Mouse (Mus musculus) midbrain, embryonic 13.5 days (tissue): ENCODE data around the gene Rps21. TPM values are rescaled to one million over a fixed set of nuclear protein-coding genes. Genes with fewer than 3 reads are reported as not detected.

Experiments
- ATAC-seq: fragments of 200-750 bp; cut with Nextera tagmentation; 2 replicates; pipeline ENCODE4 v1.8.0; 2017; ENCODE audit warnings: mild to moderate bottlenecking, moderate TSS enrichment, moderate library complexity
- H3K27ac ChIP-seq: fragments of 300-500 bp; sonication (generic); 2 replicates; pipeline ENCODE4 v1.5.1; 2015; ENCODE audit warnings: inconsistent platforms, mild to moderate bottlenecking, moderate library complexity
- H3K27me3 ChIP-seq: fragments of 300-500 bp; sonication (generic); 2 replicates; pipeline ENCODE4 v1.6.1; 2015; ENCODE audit warnings: mild to moderate bottlenecking, inconsistent platforms
- H3K36me3 ChIP-seq: fragments of 300-500 bp; sonication (generic); 2 replicates; pipeline ENCODE4 v1.6.1; 2015; ENCODE audit warnings: mild to moderate bottlenecking, inconsistent platforms
- H3K4me1 ChIP-seq: fragments of 300-500 bp; sonication (generic); replicated peaks from 2 replicates; pipeline ENCODE4 v1.6.1; 2015; ENCODE audit warnings: inconsistent platforms
- H3K4me2 ChIP-seq: fragments of 300-500 bp; sonication (generic); replicated peaks from 2 replicates; pipeline ENCODE4 v1.6.1; 2015; ENCODE audit warnings: moderate library complexity, mild to moderate bottlenecking, inconsistent platforms
- H3K4me3 ChIP-seq: fragments of 300-500 bp; sonication (generic); replicated peaks from 2 replicates; pipeline ENCODE4 v1.5.1; 2015; ENCODE audit warnings: mild to moderate bottlenecking, inconsistent platforms
- H3K9ac ChIP-seq: fragments of 300-500 bp; sonication (generic); replicated peaks from 2 replicates; pipeline ENCODE4 v1.6.1; 2015; ENCODE audit warnings: mild to moderate bottlenecking, inconsistent platforms
- H3K9me3 ChIP-seq: fragments of 300-500 bp; sonication (generic); 2 replicates; pipeline ENCODE4 v1.6.1; 2016; ENCODE audit warnings: mild to moderate bottlenecking, inconsistent platforms
- WGBS: fragments of 180-500 bp; shearing (Covaris S2); methylation state at CpG from one replicate; pipeline ENCODE4 v1.1.7; 2015; 5-methylcytosine and 5-hydroxymethylcytosine counted together
- polyA plus RNA-seq: library from polyadenylated mRNA; unstranded; fragments of >200 nt; fragmentation: Nextera tagmentation; extraction: Ambion mirVana; gene quantifications from 2 replicates; pipeline ENCODE4 v1.2.1, GENCODE M21; 2015

The Rps21 gene
- polyA plus RNA-seq, 1 experiment from 2014 or later, result 448 TPM

DNA sequence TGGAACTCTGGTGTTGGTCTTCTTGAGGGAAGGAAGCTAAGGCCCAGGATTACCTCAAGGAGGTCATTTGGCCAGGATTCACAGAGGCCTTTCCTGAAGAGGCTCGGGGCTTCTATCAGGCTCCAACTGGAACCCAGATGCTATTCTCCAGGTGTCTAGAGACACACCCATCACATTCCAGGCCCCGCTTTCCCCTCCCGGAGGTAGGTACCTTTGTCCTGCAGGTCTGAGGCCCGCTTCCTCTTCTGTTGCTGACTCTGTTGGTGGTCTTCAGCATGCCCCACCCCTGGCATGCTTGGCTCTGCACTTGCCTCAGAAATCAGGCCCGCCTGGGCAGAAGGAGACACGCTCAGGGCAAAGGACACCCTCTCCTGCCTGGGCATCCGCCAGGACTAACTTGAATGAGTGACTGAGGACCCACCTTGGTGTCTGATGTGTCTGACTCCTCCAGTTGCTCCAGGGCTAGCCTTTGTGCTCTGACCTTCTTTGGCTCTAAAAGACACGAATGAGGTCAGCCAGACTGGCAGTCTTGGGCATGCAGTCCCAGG, 20.7 kb downstream of the Rps21 start:
- WGBS, result 74% methylated on average over 8 of the region's 8 CpGs
- H3K9me3 ChIP-seq, result no peaks in the 10 kb centered on the region
- no peaks in the 10 kb centered on the region for H3K36me3 ChIP-seq
- H3K9ac ChIP-seq, result no peak overlapping the region
- H3K4me1 ChIP-seq, result peaks cover 8% of the 10 kb centered on the region
- H3K4me2 ChIP-seq, result no peak overlapping the region
- peaks cover 16% of the 10 kb centered on the region for H3K27me3 ChIP-seq
- no peak overlapping the region for H3K4me3 ChIP-seq
- ATAC-seq, result no peak
- H3K27ac ChIP-seq, result no peak overlapping the region

DNA sequence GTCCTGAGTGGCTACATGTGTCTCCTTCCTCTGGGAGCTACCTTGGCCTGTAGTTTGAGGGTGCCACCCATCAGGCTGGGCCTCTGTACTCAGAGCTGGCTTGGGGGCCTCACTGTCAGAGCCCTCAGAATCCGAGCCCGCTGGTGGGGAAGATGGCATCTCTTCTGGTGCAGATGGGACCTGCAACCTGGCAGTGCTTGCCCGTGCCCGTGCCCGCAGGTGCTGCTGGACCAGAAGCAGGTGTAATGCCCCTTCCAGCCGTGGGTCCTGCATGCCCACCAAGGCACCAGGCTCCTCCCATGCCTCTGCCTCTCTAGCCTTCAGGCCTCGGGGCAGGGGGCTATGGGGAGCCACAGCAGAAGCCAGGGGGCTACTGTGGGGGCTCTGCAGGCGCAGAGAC, 22.1 kb downstream of the Rps21 start:
- Histone ChIP-seq H3K27ac (no peak overlapping the region), H3K4me3 (no peak overlapping the region), H3K9ac (no peak overlapping the region), H3K4me2 (no peak overlapping the region), H3K4me1 (0 out of 2 replicates have a peak, but pooled peaks cover 4% of the 10 kb centered on the region), H3K27me3 (peaks cover 13% of the 10 kb centered on the region), H3K9me3 (no peaks in the 10 kb centered on the region), H3K36me3 (no peaks in the 10 kb centered on the region)
- WGBS, result 81% methylated on average over 8 of the region's 8 CpGs
- ATAC-seq, result no peak

DNA sequence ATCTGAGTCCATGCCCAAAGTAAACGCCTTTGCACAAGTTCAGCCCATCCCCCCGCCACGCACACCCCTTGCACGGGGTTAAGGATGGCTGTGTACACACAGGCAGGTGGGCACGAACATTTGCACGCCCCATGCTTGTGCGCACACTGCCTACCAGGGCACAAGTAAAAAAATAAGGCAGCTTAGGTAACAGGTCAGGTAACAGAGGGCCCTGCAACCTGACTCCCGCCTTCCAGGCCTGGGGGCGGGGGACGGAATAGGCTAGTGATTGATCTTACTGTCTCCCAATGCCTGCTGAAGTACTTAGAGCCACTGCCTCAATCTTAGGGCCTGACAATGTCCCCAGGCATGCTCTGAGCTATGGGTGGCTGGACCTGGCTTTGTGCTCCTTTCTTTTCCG, 31.8 kb downstream of the Rps21 start:
- H3K9me3 ChIP-seq, result no peaks in the 10 kb centered on the region
- H3K27me3 ChIP-seq, result 0 out of 2 replicates have a peak, but pooled peaks cover 6% of the 10 kb centered on the region
- H3K4me2 ChIP-seq, result no peak overlapping the region
- H3K36me3 ChIP-seq, result no peaks in the 10 kb centered on the region
- no peak overlapping the region for H3K27ac ChIP-seq
- H3K4me3 ChIP-seq, result no peak overlapping the region
- no peak for ATAC-seq
- 61% methylated on average over 11 of the region's 11 CpGs for WGBS
- no peak overlapping the region for H3K9ac ChIP-seq
- no peaks in the 10 kb centered on the region for H3K4me1 ChIP-seq

DNA sequence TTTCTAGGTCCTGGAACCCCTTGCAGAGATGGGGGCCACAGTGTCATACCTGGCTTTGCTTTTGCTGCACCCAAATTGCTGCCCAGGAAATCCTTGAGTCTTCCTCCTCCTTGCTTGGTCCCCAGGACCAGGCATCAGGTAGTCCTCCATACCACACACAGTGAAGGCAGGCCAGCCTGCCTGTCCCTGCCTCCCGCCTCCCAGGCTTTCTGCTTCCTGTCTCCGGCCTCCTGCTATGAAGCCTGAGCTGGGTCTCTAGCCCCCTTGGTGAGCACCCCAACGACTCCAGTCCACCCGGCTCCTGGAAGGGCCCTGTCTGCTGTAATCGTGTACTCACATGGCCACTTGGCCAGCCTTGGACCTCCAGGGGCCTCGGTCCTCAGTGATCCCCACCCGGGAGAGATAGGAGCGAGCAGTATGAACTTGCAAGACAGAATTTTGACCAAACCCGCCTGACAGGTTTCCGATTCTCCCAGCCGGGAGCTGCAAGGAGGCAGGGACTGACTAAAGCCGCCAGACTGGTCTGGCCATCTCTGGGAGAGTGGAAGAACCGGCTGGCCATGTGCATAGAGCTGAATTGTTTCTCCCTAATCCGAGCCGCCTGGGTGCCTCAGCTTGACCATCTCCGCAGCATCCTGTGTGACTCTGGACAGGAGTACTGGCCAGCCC, 32.4 kb downstream of the Rps21 start, which contains the start of gene Rbbp8nl:
TSS of gene Rbbp8nl (minus strand) at position 440 of the 669 bp plus-strand sequence.
- Histone ChIP-seq H3K4me2 (no peak within 1 kb of the TSS), H3K27me3 (0 out of 2 replicates have a peak, but pooled peaks cover 6% of the 10 kb centered on the region), H3K9me3 (no peaks in the 10 kb centered on the region), H3K27ac (no peak within 1 kb of the TSS), H3K9ac (no peak within 1 kb of the TSS), H3K36me3 (no peaks in the 10 kb centered on the region), H3K4me1 (no peaks in the 10 kb centered on the region), H3K4me3 (no peak within 1 kb of the TSS)
- WGBS, result 39% methylated on average over 16 of the region's 16 CpGs
- no peak for ATAC-seq

DNA sequence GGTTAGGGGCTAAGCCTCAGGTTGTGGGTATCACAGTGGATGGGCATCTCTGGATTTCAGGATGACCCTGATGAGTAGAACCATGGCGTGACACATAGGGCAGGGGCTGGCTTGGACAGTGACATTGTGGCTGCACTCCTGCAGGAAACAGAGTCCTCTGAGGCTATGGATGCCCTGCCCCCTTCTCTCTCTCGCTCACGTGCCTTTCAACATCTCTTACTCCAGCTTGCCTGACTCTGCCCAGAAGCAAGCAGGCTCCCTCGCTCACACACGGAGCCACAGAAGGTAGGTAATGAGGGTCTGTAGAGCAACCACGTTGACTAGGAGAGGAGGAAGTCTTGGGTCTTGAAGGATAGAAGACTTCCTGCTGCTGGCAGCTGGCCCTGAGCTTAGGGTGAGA, 33.3 kb downstream of the Rps21 start:
- Histone ChIP-seq H3K27me3 (0 out of 2 replicates have a peak, but pooled peaks cover 6% of the 10 kb centered on the region), H3K27ac (no peak overlapping the region), H3K9ac (no peak overlapping the region), H3K4me1 (no peaks in the 10 kb centered on the region), H3K36me3 (no peaks in the 10 kb centered on the region), H3K9me3 (no peaks in the 10 kb centered on the region), H3K4me2 (no peak overlapping the region), H3K4me3 (no peak overlapping the region)
- WGBS, result 70% methylated on average over 6 of the region's 6 CpGs
- no peak for ATAC-seq

- no peak overlapping the region for H3K27ac ChIP-seq
- no peaks in the 10 kb centered on the region for H3K9me3 ChIP-seq
- 0 out of 2 replicates have a peak, but pooled peaks cover 6% of the 10 kb centered on the region for H3K27me3 ChIP-seq
- 80% methylated on average over 5 of the region's 5 CpGs for WGBS
- no peak overlapping the region for H3K9ac ChIP-seq
- H3K4me2 ChIP-seq, result no peak overlapping the region
- no peaks in the 10 kb centered on the region for H3K36me3 ChIP-seq
- no peak overlapping the region for H3K4me3 ChIP-seq
- ATAC-seq, result no peak
- no peaks in the 10 kb centered on the region for H3K4me1 ChIP-seq
These were observed 34.4 kb downstream of the Rps21 start for GRCm38 (mm10) chr2:180291566-180291965.

- Histone ChIP-seq H3K27ac (no peak overlapping the region), H3K4me3 (no peak overlapping the region), H3K9me3 (no peaks in the 10 kb centered on the region), H3K36me3 (no peaks in the 10 kb centered on the region), H3K4me2 (no peak overlapping the region), H3K27me3 (0 out of 2 replicates have a peak, but pooled peaks cover 6% of the 10 kb centered on the region), H3K9ac (no peak overlapping the region), H3K4me1 (no peaks in the 10 kb centered on the region)
- ATAC-seq, result no peak
- WGBS, result 80% methylated on average over 4 of the region's 4 CpGs
These were observed 34.8 kb downstream of the Rps21 start for GRCm38 (mm10) chr2:180292026-180292425.

DNA sequence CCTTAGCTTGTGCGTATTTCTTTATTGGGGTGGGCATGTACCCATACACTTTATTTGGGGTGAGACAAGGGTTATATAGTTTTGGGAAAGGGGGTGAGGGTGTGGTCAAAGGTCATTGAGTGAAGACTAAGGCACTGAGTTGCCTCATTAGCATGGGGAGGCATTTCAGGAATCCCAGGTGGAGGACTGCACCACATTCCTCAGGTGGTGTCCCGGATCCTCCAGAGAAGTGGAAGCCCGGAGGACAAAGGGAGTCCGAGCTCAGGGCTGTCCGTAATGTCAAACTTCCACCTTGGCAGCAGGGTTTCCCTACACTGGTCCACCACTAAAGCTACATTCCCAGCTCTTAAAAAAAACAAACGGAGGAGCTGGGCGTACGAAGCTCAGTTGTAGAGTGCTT, 35.7 kb downstream of the Rps21 start:
- no peak overlapping the region for H3K9ac ChIP-seq
- no peaks in the 10 kb centered on the region for H3K9me3 ChIP-seq
- no peaks in the 10 kb centered on the region for H3K4me1 ChIP-seq
- no peaks in the 10 kb centered on the region for H3K36me3 ChIP-seq
- 0 out of 2 replicates have a peak, but pooled peaks cover 6% of the 10 kb centered on the region for H3K27me3 ChIP-seq
- H3K27ac ChIP-seq, result no peak overlapping the region
- WGBS, result 82% methylated on average over 8 of the region's 8 CpGs
- no peak overlapping the region for H3K4me3 ChIP-seq
- no peak overlapping the region for H3K4me2 ChIP-seq
- ATAC-seq, result no peak

- Histone ChIP-seq H3K27me3 (no peaks in the 10 kb centered on the region), H3K4me2 (no peak overlapping the region), H3K9ac (no peak overlapping the region), H3K4me1 (no peaks in the 10 kb centered on the region), H3K36me3 (no peaks in the 10 kb centered on the region), H3K4me3 (no peak overlapping the region), H3K27ac (no peak overlapping the region), H3K9me3 (no peaks in the 10 kb centered on the region)
- 72% methylated on average over 2 of the region's 2 CpGs for WGBS
- no peak for ATAC-seq
These were observed 43.1 kb downstream of the Rps21 start for GRCm38 (mm10) chr2:180300252-180300651.

GRCm38 (mm10) chr2:180300771-180301170, 43.6 kb downstream of the Rps21 start:
- H3K9me3 ChIP-seq, result no peaks in the 10 kb centered on the region
- no peak overlapping the region for H3K9ac ChIP-seq
- H3K36me3 ChIP-seq, result no peaks in the 10 kb centered on the region
- ATAC-seq, result no peak
- no peaks in the 10 kb centered on the region for H3K4me1 ChIP-seq
- H3K4me3 ChIP-seq, result no peak overlapping the region
- WGBS, result 58% methylated on average over 5 of the region's 5 CpGs
- no peak overlapping the region for H3K4me2 ChIP-seq
- no peak overlapping the region for H3K27ac ChIP-seq
- no peaks in the 10 kb centered on the region for H3K27me3 ChIP-seq

DNA sequence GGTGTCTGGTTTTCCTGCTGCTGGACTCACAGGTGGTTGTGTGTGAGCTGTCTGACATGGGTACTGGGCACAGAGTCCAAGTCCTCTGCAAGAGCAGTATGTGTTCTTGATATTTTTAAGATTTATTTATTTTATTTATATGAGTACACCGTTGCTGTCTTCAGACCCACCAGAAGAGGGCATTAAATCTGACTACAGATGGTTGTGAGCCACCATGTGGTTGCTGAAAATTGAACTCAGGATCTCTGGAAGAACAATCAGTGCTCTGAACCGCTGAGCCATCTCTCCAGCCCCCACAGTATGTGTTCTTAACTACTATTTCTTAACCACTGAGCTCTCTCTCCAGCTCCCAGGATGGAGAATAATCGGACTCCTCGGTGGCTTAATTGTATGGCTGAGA, 45.0 kb downstream of the Rps21 start:
- ATAC-seq, result no peak
- no peaks in the 10 kb centered on the region for H3K36me3 ChIP-seq
- no peak overlapping the region for H3K27ac ChIP-seq
- H3K9ac ChIP-seq, result no peak overlapping the region
- H3K4me3 ChIP-seq, result no peak overlapping the region
- no peaks in the 10 kb centered on the region for H3K4me1 ChIP-seq
- H3K9me3 ChIP-seq, result no peaks in the 10 kb centered on the region
- 72% methylated on average over 4 of the region's 4 CpGs for WGBS
- no peak overlapping the region for H3K4me2 ChIP-seq
- no peaks in the 10 kb centered on the region for H3K27me3 ChIP-seq

DNA sequence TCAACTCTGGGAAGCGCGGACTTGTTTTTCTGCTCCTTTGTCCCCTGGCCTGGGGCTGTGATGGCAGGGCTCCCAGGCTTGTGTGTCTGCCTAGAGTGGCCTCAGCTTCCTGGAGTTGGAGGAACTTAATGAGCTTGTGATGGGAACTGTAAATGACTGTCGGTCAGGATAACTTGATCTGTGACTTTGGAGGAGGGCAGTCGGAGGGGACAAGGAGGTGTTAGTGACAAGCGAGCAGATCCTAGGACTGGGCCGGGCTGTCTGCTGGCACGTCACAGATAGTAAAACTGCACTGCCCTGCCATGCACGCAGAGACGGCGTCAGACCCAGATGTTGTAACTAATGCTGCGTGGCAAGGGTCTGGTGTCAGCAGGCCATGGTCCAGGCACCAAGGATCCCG, 46.3 kb downstream of the Rps21 start:
- no peak overlapping the region for H3K4me3 ChIP-seq
- no peak overlapping the region for H3K27ac ChIP-seq
- H3K9me3 ChIP-seq, result no peaks in the 10 kb centered on the region
- no peaks in the 10 kb centered on the region for H3K4me1 ChIP-seq
- H3K36me3 ChIP-seq, result no peaks in the 10 kb centered on the region
- H3K4me2 ChIP-seq, result no peak overlapping the region
- no peak for ATAC-seq
- 88% methylated on average over 12 of the region's 12 CpGs for WGBS
- no peaks in the 10 kb centered on the region for H3K27me3 ChIP-seq
- no peak overlapping the region for H3K9ac ChIP-seq

DNA sequence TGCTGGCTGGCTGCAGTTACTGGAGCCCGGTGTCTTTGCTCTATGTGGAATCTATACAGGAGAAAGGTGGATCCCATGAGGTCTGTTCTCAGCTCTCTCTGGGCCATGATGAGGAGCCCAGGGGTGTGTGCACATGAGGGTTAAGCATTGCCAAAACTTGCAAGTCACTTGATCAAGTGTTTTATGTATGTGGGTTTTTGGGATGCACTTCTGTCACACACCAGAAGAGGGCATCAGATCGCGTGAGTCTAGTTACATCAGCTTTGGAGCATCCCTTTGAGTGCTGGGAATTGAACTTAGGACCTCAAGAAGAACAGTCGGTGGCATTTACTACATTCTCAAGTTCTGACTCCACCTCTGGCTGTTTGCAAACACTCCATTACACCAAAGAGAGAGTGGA, 47.4 kb downstream of the Rps21 start:
- WGBS, result 59% methylated on average over 4 of the region's 4 CpGs
- Histone ChIP-seq H3K27ac (no peak overlapping the region), H3K4me2 (no peak overlapping the region), H3K27me3 (no peaks in the 10 kb centered on the region), H3K9ac (no peak overlapping the region), H3K36me3 (no peaks in the 10 kb centered on the region), H3K4me3 (no peak overlapping the region), H3K9me3 (no peaks in the 10 kb centered on the region), H3K4me1 (no peaks in the 10 kb centered on the region)
- ATAC-seq, result no peak
